Mouse (Mus musculus) lung, adult 18-20 months (tissue): ENCODE measurements around the gene 4933402E13Rik.

Experiments used
- DNase-seq, 2 experiments: peaks; one replicate each; pipeline ENCODE4 v3.0.0; 2022; ENCODE audit warnings: mixed read lengths in 2 of 2

Gene 4933402E13Rik

GRCm38 (mm10) chrX:62283199-62283598 is at the start of gene 4933402E13Rik:
Gene 4933402E13Rik, plus strand, starts transcription at chrX:62283499.
- DNase-seq: no peak
